Mouse (Mus musculus): Measurements from ENCODE around the gene Gm49333. TPM values are rescaled to one million over a fixed set of nuclear protein-coding genes. Genes with fewer than 3 reads are reported as not detected.
"Not testable (repeated sequence)": the region's sequence is repeated elsewhere in the genome, so short reads cannot be mapped to it uniquely, and the experiment has no call there.

Gene Gm49333
- polyA plus RNA-seq, 1 experiment from 2014 or later, result not detected

DNA sequence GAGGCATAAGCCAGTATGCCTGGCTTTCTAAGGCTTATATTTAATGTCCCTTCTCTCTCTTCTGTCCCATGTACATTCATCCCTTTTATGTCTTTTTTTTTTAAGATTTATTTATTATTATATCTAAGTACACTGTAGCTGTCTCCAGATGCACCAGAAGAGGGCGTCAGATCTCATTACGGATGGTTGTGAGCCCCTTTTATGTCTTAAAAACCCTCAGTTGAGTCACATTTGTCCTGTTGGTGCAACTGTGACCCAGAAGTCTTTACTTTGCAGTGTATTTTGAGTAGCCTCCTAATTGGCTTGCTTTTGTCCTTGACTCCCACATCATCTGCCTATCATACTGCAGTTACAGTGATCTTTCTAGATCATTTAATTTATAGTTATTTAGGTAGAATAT lies 41.9 kb downstream of the Gm49333 start:
- WGBS, result 62% methylated on average over 2 of the region's 2 CpGs

DNA sequence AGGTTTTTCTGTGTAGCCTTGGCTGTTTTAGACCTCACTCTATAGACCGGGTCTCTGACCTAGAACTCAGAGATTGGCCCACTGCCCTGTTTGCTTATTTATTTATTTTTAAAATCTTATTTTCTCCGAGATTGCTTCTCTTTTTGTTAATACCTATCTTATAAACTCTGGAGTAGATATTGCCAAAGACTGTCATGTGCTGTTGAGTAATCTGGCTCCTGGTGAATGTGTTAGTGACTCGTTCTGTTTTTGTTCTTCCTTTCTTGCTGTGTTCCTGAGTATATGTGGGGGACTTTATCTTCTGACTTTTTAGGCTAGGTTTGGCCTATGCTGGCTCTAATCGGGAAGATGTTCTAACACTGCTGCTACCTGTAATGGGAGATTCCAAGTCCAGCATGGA lies 46.3 kb downstream of the Gm49333 start:
- no peak overlapping the region for H3K9ac ChIP-seq (ENCODE audit: low read length)
- H3K9me3 ChIP-seq (ENCODE audit: control insufficient read depth, low read length), result no peaks in the 10 kb centered on the region
- ATAC-seq (ENCODE audit: low FRiP score, low TSS enrichment), result no peak
- H3K27me3 ChIP-seq (ENCODE audit: control insufficient read depth, insufficient read depth, low read length), result no peaks in the 10 kb centered on the region
- H3K36me3 ChIP-seq (ENCODE audit: control insufficient read depth, insufficient read depth, low read length), result peaks cover 28% of the 10 kb centered on the region
- H3K27ac ChIP-seq (replicated peaks), result no peak overlapping the region
- H3K4me1 ChIP-seq (replicated peaks; ENCODE audit: control insufficient read depth, insufficient read depth), result no peaks in the 10 kb centered on the region
- DNase-seq (ENCODE audit: low spot score), result no peak
- H3K4me3 ChIP-seq (ENCODE audit: low read depth, low read length), result no peak overlapping the region
- WGBS, result 85% methylated on average over 4 of the region's 4 CpGs
- TF ChIP-seq EP300 (optimal IDR thresholded peaks at IDR 0.05) (no peak), CTCF (IDR thresholded peaks at IDR 0.05; ENCODE audit: low read depth) (no peak)
- H3K4me2 ChIP-seq (replicated peaks; ENCODE audit: low read depth), result no peak overlapping the region

More for the DNA sequence above, 41.9 kb downstream of the Gm49333 start:
- H3K4me1 ChIP-seq (replicated peaks; ENCODE audit: control insufficient read depth, insufficient read depth), result no peaks in the 10 kb centered on the region
- H3K36me3 ChIP-seq (ENCODE audit: control insufficient read depth, insufficient read depth, low read length), result peaks cover 20% of the 10 kb centered on the region
- TF ChIP-seq EP300 (optimal IDR thresholded peaks at IDR 0.05) (no peak), CTCF (IDR thresholded peaks at IDR 0.05; ENCODE audit: low read depth) (peak; percentile 18; the same call in 1 of the 2 replicates)
- H3K9me3 ChIP-seq (ENCODE audit: control insufficient read depth, low read length), result no peaks in the 10 kb centered on the region
- no peak overlapping the region for H3K27ac ChIP-seq (replicated peaks)
- ATAC-seq (ENCODE audit: low FRiP score, low TSS enrichment) (no peak), DNase-seq (ENCODE audit: low spot score) (no peak)
- H3K4me2 ChIP-seq (replicated peaks; ENCODE audit: low read depth), result no peak overlapping the region
- H3K27me3 ChIP-seq (ENCODE audit: control insufficient read depth, insufficient read depth, low read length), result no peaks in the 10 kb centered on the region
- H3K4me3 ChIP-seq (ENCODE audit: low read depth, low read length), result no peak overlapping the region
- no peak overlapping the region for H3K9ac ChIP-seq (ENCODE audit: low read length)

DNA sequence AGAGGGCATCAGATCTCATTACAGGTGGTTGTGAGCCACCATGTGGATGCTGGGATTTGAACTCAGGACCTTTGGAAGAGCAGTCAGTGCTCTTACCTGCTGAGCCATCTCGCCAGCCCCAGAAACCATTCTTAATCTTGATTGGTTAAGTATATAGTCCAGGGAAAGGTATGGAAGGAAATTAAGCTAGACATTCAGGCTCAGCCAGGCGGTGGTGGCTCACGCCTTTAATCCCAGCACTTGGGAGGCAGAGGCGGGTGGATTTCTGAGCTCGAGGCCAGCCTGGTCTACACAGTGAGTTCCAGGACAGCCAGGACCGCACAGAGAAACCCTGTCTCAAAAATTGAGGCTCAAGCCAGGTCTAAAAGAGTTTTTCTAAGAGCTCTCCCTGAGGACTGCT lies 56.6 kb downstream of the Gm49333 start, which contains the start of gene Eif4g1:
TSS of gene Eif4g1 (plus strand) at position 301 of the 400 bp plus-strand sequence.
- H3K27me3 ChIP-seq (ENCODE audit: control insufficient read depth, insufficient read depth, low read length); H3K9ac ChIP-seq (ENCODE audit: low read length); H3K27ac ChIP-seq (replicated peaks); DNase-seq (ENCODE audit: low spot score); ATAC-seq (ENCODE audit: low FRiP score, low TSS enrichment); H3K4me2 ChIP-seq (replicated peaks; ENCODE audit: low read depth); H3K9me3 ChIP-seq (ENCODE audit: control insufficient read depth, low read length); H3K36me3 ChIP-seq (ENCODE audit: control insufficient read depth, insufficient read depth, low read length); H3K4me3 ChIP-seq (ENCODE audit: low read depth, low read length); H3K4me1 ChIP-seq (replicated peaks; ENCODE audit: control insufficient read depth, insufficient read depth): not testable (repeated sequence)
- WGBS, result 95% methylated on average over 4 of the region's 6 CpGs

DNA sequence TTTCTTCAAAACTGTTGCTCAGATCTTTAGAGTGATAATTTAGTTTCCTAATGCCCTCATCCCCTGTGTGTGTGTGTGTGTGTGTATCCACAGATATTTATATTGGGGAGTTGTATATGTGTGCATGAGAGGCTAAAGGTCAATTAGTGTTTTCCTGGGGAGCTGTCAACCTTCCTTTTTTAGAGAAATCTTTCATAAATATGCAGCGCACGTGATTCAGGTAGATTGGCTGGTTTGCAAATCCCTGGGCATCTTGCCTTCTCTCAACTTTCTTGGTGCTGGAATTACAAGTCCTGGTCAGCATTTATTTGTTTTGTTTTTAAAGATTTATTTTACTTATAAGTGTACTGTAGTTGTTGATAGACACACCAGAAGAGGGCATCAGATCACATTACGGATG lies 58.9 kb downstream of the Gm49333 start:
- Histone ChIP-seq H3K4me1 (replicated peaks; ENCODE audit: control insufficient read depth, insufficient read depth) (no peaks in the 10 kb centered on the region; the same call in 1 of the 2 replicates), H3K27ac (replicated peaks) (no peak overlapping the region), H3K4me2 (replicated peaks; ENCODE audit: low read depth) (no peak overlapping the region), H3K36me3 (ENCODE audit: control insufficient read depth, insufficient read depth, low read length) (peaks cover 3% of the 10 kb centered on the region; the same call in 1 of the 2 replicates), H3K9me3 (ENCODE audit: control insufficient read depth, low read length) (no peaks in the 10 kb centered on the region), H3K9ac (ENCODE audit: low read length) (no peak overlapping the region), H3K27me3 (ENCODE audit: control insufficient read depth, insufficient read depth, low read length) (no peaks in the 10 kb centered on the region), H3K4me3 (ENCODE audit: low read depth, low read length) (no peak overlapping the region)
- ATAC-seq (ENCODE audit: low FRiP score, low TSS enrichment) (no peak), DNase-seq (ENCODE audit: low spot score) (no peak)
- 84% methylated on average over 3 of the region's 3 CpGs for WGBS
- TF ChIP-seq CTCF (IDR thresholded peaks at IDR 0.05; ENCODE audit: low read depth) (no peak), EP300 (optimal IDR thresholded peaks at IDR 0.05) (no peak)

DNA sequence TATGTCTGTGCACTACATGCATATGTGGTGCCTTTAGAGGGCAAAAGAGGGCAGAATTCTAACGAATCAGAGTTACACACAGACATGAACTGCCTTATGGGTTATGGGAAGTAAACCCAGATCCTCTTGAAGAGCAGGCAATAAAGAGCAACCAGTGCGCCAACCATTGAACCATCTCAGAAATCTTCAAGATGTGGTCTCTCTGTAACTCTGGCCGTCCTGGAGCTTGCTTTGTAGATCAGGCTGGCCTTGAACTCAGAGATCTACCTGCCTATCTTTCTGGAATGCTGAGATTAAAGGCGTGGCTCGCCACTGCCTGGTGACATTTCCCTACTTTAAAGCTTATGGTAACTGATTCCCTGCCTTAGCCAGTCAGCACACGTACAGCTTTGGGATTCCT lies 60.5 kb downstream of the Gm49333 start:
- DNase-seq (ENCODE audit: low spot score) (no peak), ATAC-seq (ENCODE audit: low FRiP score, low TSS enrichment) (no peak)
- Histone ChIP-seq H3K9ac (ENCODE audit: low read length) (no peak overlapping the region), H3K4me1 (replicated peaks; ENCODE audit: control insufficient read depth, insufficient read depth) (no peaks in the 10 kb centered on the region; the same call in 1 of the 2 replicates), H3K4me2 (replicated peaks; ENCODE audit: low read depth) (peak overlapping the region; percentile 55), H3K9me3 (ENCODE audit: control insufficient read depth, low read length) (no peaks in the 10 kb centered on the region), H3K4me3 (ENCODE audit: low read depth, low read length) (peak overlapping the region; percentile 89), H3K27me3 (ENCODE audit: control insufficient read depth, insufficient read depth, low read length) (no peaks in the 10 kb centered on the region), H3K36me3 (ENCODE audit: control insufficient read depth, insufficient read depth, low read length) (peaks cover 9% of the 10 kb centered on the region; the same call in 1 of the 2 replicates), H3K27ac (replicated peaks) (no peak overlapping the region)
- 20% methylated on average over 6 of the region's 6 CpGs for WGBS
- TF ChIP-seq CTCF (IDR thresholded peaks at IDR 0.05; ENCODE audit: low read depth) (no peak), EP300 (optimal IDR thresholded peaks at IDR 0.05) (no peak)

DNA sequence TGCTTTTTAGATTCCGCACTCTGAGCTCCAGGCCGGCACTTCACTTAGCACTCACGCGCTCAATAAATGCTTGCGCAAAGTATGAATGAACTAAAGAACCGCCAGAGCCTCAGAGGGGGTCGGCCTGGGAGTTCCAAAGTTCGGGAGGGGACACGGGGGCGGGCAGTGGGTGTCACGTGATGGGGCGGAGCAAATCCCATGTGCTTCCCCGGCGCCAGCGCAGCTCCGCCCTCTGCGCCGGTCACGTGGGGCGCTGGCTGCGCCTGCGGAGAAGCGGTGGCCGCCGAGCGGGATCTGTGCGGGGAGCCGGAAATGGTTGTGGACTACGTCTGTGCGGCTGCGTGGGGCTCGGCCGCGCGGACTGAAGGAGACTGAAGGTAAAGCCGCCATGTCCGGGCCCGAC lies 61.1 kb downstream of the Gm49333 start:
- Histone ChIP-seq H3K4me3 (ENCODE audit: low read depth, low read length) (peak overlapping the region; percentile 89), H3K9ac (ENCODE audit: low read length) (peak overlapping the region; percentile 95), H3K4me1 (replicated peaks; ENCODE audit: control insufficient read depth, insufficient read depth) (no peaks in the 10 kb centered on the region; the same call in 1 of the 2 replicates), H3K27me3 (ENCODE audit: control insufficient read depth, insufficient read depth, low read length) (no peaks in the 10 kb centered on the region), H3K9me3 (ENCODE audit: control insufficient read depth, low read length) (no peaks in the 10 kb centered on the region), H3K36me3 (ENCODE audit: control insufficient read depth, insufficient read depth, low read length) (peaks cover 9% of the 10 kb centered on the region; the same call in 1 of the 2 replicates), H3K4me2 (replicated peaks; ENCODE audit: low read depth) (peak overlapping the region; percentile 86), H3K27ac (replicated peaks) (peak overlapping the region; percentile 98)
- DNase-seq (ENCODE audit: low spot score) (peak; percentile 96), ATAC-seq (ENCODE audit: low FRiP score, low TSS enrichment) (peak; percentile 93)
- under 1% methylated on average over 38 of the region's 38 CpGs for WGBS
- TF ChIP-seq CTCF (IDR thresholded peaks at IDR 0.05; ENCODE audit: low read depth), result no peak
- no peak for TF ChIP-seq EP300 (optimal IDR thresholded peaks at IDR 0.05)

Data from stomach, postnatal 0 days (tissue).